Mouse (Mus musculus) yolk sac, embryonic 10.5 days (tissue): ENCODE data around the gene Sprr2a1.
"Not testable (repeated sequence)": the region's sequence is repeated elsewhere in the genome, so short reads cannot be mapped to it uniquely, and the experiment has no call there.

ENCODE experiments used
- DNase-seq: peaks from one replicate; pipeline ENCODE4 v3.0.0-alpha.2; 2017; ENCODE audit warnings: low spot score

Gene Sprr2a1

DNA sequence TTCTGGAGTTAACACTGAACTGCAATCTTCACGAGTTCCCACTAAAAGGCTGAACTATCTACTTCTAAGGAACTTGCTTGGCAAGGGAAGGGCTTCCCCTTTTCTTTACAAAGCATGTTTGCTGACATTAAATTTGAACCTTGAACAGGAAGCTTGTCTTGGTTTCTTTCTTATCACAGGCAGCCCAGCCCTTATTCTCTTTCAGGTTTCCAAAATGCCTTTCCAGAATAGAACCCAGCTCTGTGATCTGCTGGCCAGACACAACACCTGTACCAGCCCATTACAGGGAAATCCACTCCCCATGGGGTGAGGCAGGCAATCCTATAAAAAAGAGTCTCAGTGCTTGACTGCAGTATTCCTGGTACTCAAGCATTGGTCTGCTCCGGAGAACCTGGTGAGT lies at the start of gene Sprr2a1, which contains the start of gene Sprr2a2:
TSS of gene Sprr2a1 (plus strand) at position 231 of the 400 bp plus-strand sequence.
TSS of gene Sprr2a2 (plus strand) at position 352 of the 400 bp plus-strand sequence.
- not testable (repeated sequence) for DNase-seq

DNA sequence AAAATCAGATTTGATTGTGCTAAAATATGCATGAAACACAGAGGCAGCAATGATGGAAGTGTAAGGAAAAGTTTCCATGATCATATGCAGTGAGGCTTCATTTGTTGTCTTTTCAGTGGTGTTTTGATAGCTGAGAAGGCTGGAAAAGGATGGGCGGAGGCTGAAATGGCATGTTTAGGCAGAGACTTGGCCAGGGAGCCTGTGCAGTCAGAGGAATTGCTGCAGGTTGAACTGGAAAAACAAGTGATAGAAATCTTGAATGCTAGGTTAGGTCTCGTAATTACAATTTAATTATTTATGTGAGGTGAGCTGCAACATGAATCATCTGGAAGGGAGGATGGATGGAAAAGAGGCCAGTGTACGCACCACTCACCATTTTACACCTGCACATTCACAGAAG lies 45.8 kb upstream of the Sprr2a1 start:
- no peak for DNase-seq

DNA sequence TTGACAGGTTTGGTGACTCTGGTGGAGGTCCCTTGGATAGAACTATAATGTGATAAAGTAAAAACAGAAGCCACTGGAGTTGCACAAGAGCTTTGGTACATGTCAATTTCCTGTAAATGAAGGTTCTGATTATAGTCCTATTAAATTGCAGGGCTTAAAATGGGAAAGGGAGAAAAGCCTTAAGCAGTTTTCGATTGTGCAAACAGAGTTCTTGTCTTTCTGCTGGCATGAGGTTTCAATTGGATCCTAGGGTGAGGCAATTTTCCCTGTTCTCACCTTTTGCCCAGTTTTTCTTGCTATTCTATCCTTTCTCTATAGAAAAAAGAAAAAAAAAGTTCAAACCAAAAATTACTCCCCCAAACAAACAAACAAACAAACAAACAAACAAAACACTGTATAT lies 38.7 kb upstream of the Sprr2a1 start:
- no peak for DNase-seq

DNA sequence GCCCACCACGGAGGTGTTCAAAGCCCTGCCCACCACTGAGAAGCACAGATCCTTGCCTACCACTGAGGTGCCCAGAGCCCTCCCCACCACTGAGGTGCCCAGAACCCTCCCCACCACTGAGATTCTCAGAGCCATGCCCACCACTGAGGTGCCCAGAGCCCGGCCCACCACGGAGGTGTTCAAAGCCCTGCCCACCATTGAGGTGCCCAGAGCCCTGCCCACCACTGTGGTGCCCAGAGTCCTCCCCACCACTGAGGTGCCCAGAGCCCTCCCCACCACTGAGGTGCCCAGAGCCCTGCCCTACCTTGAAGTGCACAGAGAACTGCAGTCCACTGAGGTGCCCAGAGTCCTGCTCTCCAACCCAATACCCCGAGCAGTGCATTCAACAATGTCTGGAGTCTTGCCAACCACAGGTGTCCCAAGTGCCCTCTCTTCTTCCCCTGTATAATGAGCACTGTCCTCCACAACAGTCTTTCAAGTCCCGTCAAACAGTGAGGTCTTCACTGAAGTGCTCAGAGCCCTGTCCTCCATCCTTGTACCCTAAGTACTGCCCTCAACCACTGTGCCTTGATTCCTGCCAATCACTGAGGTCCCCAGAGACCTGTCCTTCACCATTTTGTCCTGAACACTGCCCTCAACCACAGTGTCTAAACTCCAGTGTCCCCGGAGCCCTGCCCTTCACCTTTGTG lies 19.9 kb upstream of the Sprr2a1 start:
- no peak for DNase-seq

DNA sequence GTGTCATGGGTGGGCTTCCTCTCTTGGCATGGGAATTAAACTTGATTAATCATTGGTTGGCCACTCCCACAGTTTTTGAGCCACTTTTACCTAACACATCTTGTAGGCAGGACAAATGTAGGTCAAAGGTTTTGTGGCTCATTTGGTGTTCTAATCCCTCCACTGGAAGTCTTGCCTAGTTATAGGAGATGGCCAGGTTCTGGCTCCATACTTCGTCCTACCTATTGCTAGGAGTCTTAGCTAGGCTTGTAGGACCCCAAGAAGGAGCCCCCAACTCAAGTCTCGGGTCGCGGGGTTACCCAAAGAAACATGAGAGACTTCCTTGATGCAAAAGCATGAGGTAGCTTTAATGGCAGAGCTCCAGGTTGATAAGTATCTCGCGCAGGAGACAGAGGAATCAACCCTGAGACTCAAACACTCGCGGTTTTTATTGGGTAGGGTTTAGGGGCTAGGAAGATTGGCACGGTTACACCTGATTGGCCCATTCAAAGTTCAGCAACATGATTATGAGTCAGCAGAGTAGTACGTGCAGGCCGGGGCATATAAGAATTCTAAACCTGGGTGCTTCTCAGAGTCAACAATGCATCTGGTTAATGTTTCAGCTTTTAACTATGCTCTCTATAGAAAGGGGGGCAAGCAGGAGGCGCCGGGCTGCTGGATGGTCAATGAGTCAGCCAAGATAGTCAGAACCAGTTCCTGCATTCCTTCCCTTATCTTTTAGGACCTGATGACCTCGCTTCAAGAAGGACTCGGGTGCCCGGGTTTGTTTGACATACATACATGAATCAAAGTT lies 4.3 kb upstream of the Sprr2a1 start:
- not testable (repeated sequence) for DNase-seq

DNA sequence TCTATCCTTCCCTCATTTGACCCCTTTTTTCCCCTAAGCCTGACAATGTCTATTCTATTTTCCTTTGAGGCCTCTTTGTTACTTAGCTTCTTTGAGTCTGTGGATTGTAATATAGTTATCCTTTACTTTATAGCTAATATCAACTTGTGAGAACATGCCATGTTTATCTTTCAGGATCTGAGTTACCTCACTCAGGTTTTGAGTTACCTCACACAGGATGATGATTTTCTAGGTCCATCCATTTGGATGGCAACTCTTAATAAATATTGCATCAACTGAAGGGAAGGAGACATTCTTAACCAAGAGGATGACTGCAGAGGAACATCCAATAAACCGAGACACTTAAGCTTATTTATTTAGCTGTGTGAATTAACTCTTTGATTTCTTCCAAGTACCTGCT lies 3.5 kb upstream of the Sprr2a1 start:
- DNase-seq, result not testable (repeated sequence)

DNA sequence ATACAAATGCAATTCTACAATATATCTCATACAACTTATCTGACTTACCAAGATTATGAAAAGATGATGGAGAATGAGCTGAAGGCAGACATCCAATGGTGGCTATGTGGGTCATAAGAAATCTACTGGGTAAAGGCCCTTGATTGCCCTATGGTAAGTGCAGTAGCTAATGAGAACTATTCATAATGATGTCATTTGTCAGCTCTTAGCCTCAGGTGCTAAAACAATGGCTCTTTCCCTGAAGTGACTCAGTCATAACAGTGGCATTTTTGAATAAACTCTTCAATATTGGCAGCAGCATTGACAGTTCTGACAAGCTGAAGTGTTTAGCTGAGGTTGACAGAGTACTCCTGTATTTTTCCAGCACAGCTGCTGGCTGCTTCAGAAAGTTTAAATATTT lies 1.9 kb upstream of the Sprr2a1 start:
- not testable (repeated sequence) for DNase-seq

DNA sequence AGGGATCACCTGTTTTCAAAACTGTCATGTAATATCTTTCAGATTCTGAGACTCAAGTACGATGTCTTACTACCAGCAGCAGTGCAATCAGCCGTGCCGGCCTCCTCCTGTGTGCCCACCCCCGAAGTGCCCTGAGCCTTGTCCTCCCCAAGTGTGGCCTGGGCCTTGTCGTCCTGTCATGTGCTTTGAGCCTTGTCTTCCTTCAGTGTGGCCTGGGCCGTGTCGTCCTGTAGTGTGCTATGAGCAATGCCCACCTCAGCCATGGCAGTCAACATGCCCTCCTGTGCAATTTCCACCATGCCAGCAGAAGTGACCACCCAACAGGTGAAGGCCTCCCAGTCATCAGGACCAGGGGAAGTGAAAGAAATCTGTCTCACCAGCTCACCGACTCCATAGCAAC lies 3.4 kb downstream of the Sprr2a1 start:
- DNase-seq, result not testable (repeated sequence)

DNA sequence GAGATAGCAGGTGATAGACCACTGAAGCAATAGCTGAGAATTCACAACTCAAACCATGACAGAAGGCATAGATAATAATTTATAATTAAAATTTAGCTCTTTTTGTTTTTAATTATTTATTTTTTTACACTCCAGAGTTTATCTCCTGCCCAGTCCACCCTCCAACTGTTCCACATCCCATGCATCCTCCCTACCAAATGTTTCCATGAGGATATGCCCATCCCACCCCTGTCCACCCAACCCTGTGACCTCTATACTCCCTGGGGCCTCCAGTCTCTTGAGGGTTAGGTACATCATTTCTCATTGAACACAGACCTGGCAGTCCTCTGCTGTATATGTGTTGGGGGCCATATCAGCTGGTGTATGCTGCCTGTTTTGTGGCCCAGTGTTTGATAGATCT lies 8.1 kb downstream of the Sprr2a1 start:
- not testable (repeated sequence) for DNase-seq

DNA sequence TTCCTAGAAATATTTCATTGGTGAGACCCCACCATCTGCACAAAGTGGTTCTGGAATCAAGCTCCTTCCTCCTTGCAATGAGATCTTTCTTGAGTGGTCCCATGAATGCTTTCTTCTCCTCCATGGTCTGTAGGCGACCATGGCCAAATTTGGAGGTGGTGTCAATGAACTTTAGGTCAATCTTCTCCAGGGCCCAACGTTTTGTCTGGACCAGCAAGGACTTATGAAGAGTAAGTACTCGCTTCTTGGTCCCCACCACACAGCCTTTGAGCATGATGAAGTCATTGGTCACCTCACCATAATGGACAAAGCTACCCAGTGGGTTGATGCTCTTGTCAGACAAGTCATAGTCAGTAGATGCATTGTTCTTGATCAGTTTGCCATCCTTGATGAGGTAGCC lies 11.8 kb downstream of the Sprr2a1 start:
- DNase-seq, result not testable (repeated sequence)

DNA sequence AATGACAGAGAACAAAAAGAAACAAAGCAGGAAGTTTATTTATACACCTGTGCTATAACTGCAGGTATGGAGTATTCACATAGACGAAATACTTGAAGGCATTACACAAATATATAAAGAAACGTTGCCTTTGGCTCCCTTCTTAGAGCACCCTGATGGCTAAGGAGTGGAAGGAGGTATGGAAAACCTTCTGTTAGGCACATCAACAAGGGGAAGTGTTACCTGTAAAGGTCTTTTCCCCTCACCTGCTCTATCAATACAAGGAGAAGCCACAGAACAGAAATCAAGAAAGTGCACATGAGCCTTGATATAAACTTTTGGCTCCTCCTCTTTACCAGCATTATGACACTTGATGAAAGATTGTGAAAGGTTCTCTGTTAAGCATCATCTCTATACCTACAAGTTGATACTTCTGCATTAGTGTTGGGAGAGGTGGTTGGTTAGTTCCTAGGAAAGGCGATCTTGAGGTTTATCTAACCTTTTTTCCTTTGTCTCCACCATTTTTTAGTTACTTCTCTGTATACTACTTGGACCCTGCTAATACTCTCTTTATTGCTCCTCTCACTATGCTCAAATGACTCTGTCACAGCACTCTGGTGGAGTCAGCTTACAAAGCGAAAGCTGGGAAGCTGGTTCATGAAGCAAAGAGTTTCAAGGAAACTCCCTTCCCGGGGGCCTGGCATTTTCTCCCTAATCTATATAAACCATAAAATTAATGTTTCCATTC lies 21.0 kb downstream of the Sprr2a1 start:
- DNase-seq, result not testable (repeated sequence)

DNA sequence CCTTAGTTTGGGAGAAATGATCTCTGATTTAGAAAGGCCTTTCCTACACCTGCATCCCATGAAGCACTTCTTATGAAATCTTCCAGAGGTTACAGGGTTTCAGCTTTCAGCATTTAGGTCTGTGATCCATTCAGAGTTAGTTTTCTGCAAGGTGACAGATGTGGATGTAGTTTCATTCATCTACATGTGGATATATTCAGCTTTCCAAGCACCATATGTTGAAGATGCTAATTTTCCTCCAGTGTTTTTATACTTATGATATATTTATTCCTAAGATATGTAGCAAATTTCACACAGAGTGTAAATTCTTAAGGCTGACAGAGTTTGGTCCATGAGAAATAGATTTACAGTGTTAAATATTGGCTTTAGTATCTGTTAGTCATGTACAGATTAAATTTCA lies 23.1 kb downstream of the Sprr2a1 start:
- DNase-seq, result not testable (repeated sequence)

DNA sequence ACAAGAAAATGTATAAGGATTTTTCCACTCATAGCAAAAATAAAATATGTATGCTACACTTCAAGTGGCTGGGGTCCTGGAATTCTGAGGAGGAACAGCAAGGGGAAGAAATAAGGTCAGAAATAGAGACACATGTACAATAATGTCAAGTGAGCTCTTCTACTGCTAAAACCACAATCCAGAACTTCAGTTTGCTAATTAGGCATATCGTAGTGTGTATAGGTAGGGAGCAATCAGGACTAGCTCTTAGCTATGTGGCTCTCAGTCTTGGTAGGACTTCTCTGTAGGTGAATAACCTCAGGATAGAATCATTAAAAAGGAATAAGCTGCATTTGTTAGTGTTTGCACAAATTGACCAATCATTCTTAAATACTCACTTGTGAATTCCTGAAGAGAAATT lies 23.6 kb downstream of the Sprr2a1 start:
- not testable (repeated sequence) for DNase-seq

DNA sequence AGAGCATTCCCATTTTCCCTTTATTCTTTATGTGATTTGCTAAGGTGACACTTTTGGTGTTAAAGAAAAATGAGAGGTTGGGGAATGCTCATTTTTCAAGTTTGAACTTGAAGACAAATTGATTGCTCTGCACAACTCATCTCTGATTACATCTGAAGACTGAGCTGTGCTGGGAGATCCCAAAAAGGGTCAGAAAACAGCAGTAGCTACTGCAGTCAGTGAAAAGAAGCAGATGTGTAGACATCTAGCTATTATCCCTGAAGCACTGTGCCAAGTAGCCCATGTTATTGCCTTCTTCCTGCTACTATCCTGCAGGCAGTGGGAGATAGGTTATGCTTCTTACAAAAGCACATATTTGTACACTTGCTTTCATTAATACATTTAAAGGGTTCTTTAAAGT lies 29.2 kb downstream of the Sprr2a1 start:
- not testable (repeated sequence) for DNase-seq

DNA sequence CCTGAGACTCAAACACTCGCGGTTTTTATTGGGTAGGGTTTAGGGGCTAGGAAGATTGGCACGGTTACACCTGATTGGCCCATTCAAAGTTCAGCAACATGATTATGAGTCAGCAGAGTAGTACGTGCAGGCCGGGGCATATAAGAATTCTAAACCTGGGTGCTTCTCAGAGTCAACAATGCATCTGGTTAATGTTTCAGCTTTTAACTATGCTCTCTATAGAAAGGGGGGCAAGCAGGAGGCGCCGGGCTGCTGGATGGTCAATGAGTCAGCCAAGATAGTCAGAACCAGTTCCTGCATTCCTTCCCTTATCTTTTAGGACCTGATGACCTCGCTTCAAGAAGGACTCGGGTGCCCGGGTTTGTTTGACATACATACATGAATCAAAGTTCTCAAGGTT lies 30.6 kb downstream of the Sprr2a1 start:
- DNase-seq, result not testable (repeated sequence)

DNA sequence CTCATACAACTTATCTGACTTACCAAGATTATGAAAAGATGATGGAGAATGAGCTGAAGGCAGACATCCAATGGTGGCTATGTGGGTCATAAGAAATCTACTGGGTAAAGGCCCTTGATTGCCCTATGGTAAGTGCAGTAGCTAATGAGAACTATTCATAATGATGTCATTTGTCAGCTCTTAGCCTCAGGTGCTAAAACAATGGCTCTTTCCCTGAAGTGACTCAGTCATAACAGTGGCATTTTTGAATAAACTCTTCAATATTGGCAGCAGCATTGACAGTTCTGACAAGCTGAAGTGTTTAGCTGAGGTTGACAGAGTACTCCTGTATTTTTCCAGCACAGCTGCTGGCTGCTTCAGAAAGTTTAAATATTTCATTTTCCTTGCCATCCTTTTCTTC lies 32.9 kb downstream of the Sprr2a1 start:
- DNase-seq, result not testable (repeated sequence)

DNA sequence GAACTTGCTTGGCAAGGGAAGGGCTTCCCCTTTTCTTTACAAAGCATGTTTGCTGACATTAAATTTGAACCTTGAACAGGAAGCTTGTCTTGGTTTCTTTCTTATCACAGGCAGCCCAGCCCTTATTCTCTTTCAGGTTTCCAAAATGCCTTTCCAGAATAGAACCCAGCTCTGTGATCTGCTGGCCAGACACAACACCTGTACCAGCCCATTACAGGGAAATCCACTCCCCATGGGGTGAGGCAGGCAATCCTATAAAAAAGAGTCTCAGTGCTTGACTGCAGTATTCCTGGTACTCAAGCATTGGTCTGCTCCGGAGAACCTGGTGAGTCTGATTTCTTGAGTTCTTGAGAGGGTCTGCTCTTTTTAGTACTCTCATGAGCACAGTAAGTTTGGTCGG lies 34.9 kb downstream of the Sprr2a1 start:
- not testable (repeated sequence) for DNase-seq

DNA sequence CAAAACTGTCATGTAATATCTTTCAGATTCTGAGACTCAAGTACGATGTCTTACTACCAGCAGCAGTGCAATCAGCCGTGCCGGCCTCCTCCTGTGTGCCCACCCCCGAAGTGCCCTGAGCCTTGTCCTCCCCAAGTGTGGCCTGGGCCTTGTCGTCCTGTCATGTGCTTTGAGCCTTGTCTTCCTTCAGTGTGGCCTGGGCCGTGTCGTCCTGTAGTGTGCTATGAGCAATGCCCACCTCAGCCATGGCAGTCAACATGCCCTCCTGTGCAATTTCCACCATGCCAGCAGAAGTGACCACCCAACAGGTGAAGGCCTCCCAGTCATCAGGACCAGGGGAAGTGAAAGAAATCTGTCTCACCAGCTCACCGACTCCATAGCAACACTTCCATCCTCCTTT lies 38.3 kb downstream of the Sprr2a1 start:
- DNase-seq, result not testable (repeated sequence)

DNA sequence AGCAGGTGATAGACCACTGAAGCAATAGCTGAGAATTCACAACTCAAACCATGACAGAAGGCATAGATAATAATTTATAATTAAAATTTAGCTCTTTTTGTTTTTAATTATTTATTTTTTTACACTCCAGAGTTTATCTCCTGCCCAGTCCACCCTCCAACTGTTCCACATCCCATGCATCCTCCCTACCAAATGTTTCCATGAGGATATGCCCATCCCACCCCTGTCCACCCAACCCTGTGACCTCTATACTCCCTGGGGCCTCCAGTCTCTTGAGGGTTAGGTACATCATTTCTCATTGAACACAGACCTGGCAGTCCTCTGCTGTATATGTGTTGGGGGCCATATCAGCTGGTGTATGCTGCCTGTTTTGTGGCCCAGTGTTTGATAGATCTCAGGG lies 42.9 kb downstream of the Sprr2a1 start:
- DNase-seq, result not testable (repeated sequence)

DNA sequence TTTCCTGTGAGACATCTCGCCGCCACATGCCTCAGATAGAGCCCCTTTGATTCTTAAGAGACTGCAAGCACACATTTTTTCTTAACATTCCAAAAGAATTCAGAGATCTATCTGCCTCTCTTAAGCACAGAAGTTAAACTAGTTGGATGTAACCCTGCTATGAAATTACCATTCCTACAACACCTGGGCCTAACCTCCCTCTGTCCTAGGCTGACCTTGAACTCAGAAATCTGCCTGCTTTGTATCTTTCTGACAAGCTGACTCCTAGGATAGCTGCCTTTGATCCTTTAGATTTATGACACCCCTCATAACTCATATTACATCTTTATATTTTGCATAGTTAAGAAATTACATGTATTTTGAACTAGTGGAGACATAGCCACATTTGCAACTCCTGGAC lies 47.9 kb downstream of the Sprr2a1 start:
- not testable (repeated sequence) for DNase-seq
